Mouse (Mus musculus) embryonic facial prominence, embryonic 10.5 days (tissue): ENCODE results near the gene Ip6k2. TPM values are rescaled to one million over a fixed set of nuclear protein-coding genes. Genes with fewer than 3 reads are reported as not detected.

Experiments used
- DNase-seq: peaks from one replicate; pipeline ENCODE4 v3.0.0-alpha.2; 2017; ENCODE audit warnings: low spot score
- H3K27ac ChIP-seq: fragments of 300-500 bp; sonication (generic); replicated peaks from 2 replicates; pipeline ENCODE4 v1.5.1; 2016; ENCODE audit warnings: mild to moderate bottlenecking
- H3K27me3 ChIP-seq: fragments of 300-500 bp; sonication (generic); replicated peaks from 2 replicates; pipeline ENCODE4 v1.6.1; 2016; ENCODE audit warnings: low read depth, mild to moderate bottlenecking; ENCODE audit not compliant: poor library complexity, severe bottlenecking
- H3K36me3 ChIP-seq: fragments of 300-500 bp; sonication (generic); replicated peaks from 2 replicates; pipeline ENCODE4 v1.6.1; 2016; ENCODE audit warnings: mild to moderate bottlenecking, moderate library complexity
- H3K4me1 ChIP-seq: fragments of 300-500 bp; sonication (generic); 2 replicates; pipeline ENCODE4 v1.6.1; 2016
- H3K4me3 ChIP-seq: fragments of 300-500 bp; sonication (generic); 2 replicates; pipeline ENCODE4 v1.5.1; 2016; ENCODE audit warnings: mild to moderate bottlenecking, moderate library complexity
- H3K9me3 ChIP-seq: fragments of 300-500 bp; sonication (generic); 2 replicates; pipeline ENCODE4 v1.6.1; 2016; ENCODE audit warnings: mild to moderate bottlenecking
- WGBS: fragments of 180-500 bp; shearing (Covaris S2); methylation state at CpG from one replicate; pipeline ENCODE4 v1.1.7; 2016; 5-methylcytosine and 5-hydroxymethylcytosine counted together
- polyA plus RNA-seq: library from polyadenylated mRNA; unstranded; fragments of >200 nt; fragmentation: Nextera tagmentation; extraction: Ambion mirVana; gene quantifications from 2 replicates; pipeline ENCODE4 v1.2.1, GENCODE M21; 2016

The Ip6k2 gene
- polyA plus RNA-seq, 1 experiment from 2014 or later = 103 TPM

DNA sequence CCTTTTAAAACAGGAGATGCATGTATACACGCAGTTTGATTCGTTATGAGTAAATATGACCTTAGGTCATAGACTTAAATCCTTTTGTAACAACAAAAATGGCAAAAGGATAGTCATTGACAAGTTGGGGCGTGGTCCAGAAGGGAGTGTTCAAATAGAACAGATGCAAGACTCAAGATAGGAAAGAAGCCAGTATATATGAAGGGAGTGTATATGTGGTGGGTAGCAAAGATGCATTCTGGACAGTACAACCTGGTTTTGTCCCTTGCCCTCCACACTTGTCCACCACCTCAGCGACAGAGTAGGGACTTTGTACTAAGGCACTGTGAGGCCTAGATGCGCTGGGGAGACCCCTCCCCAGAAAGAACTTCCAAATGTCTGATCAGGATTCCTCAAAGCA lies 24.1 kb downstream of the Ip6k2 start:
- peaks cover 67% of the 10 kb centered on the region for H3K36me3 ChIP-seq
- 77% methylated on average over 5 of the region's 5 CpGs for WGBS
- no peaks in the 10 kb centered on the region for H3K9me3 ChIP-seq
- no peaks in the 10 kb centered on the region for H3K27me3 ChIP-seq
- H3K4me3 ChIP-seq = peak overlapping the region; percentile 86
- H3K4me1 ChIP-seq = peaks cover 23% of the 10 kb centered on the region
- peak overlapping the region; percentile 86 for H3K27ac ChIP-seq
- DNase-seq = no peak

DNA sequence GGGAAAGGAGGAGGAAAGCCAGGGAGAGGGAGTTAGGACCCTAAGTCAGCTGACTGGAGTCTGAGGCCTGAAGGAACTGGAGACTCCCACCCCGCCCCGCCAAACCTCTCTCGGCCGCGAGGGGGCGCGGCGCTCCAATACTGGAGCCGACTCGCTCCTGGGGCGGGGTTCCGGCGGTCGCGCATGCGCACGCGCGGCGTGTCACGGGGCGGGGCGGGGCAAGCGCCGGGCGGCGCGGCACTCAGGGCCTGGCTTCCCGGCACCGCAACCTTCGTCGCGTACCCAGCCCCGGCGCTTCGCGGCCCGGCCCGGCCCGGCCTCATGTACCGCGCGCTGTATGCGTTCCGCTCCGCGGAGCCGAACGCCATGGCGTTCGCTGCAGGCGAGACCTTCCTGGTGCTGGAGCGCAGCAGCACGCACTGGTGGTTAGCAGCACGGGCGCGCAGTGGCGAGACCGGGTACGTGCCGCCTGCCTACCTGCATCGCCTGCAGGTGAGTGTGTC lies 24.6 kb downstream of the Ip6k2 start, which contains the start of gene Nckipsd:
Gene Nckipsd, plus strand, starts transcription at position 206 of the 503 bp plus-strand sequence.
- WGBS = under 1% methylated on average over 62 of the region's 62 CpGs
- Histone ChIP-seq H3K27ac (peak within 1 kb of the TSS; percentile 86), H3K4me1 (peaks cover 23% of the 10 kb centered on the region), H3K4me3 (peak within 1 kb of the TSS; percentile 86), H3K27me3 (no peaks in the 10 kb centered on the region), H3K9me3 (no peaks in the 10 kb centered on the region), H3K36me3 (peaks cover 67% of the 10 kb centered on the region)
- peak; percentile 97 for DNase-seq

DNA sequence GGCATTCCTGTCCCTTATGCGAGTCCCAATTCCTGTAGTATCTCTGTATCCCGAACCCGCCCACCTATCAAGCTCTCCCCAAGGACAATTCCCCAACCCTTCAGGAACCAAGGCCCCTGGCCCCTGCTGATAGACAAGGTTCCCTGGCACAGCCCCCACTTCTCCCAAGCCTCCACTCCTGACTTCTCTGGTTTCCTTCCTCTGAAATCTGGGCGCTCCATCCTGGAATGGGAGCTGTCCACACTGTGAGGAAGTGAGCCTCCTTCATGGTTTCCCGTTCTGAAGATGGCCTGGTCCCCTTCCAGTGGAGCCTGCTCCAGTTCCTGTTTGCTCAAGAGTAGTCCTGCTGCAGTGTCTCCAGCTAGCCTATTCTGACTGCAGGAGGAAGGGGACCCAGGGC lies 25.6 kb downstream of the Ip6k2 start:
- H3K4me3 ChIP-seq = peak overlapping the region; percentile 86
- 57% methylated on average over 5 of the region's 5 CpGs for WGBS
- peaks cover 67% of the 10 kb centered on the region for H3K36me3 ChIP-seq
- DNase-seq = no peak
- 0 out of 2 replicates have a peak overlapping the region, but pooled peaks have one; percentile 86 for H3K27ac ChIP-seq
- H3K4me1 ChIP-seq = peaks cover 23% of the 10 kb centered on the region
- H3K27me3 ChIP-seq = no peaks in the 10 kb centered on the region
- no peaks in the 10 kb centered on the region for H3K9me3 ChIP-seq

DNA sequence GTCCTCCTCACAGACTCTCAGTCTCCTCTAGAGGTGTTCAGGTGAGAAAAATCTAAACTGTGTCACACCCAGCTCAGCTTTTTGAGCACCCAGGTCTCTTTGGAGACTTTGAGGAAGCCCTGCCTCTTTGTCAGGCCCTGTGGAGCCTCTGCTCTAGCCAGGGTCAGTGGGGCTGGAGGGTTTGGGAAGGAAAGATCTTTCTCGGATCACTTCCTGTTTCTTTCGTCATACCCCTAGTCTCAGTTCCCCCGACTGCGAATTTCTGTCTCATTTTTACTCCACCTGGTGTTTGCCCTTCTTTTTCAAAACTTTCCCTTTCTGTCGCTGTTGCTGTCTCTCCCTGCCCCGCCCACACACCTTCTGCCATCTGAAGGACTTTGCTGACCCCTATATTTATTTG lies 26.1 kb downstream of the Ip6k2 start:
- Histone ChIP-seq H3K9me3 (no peaks in the 10 kb centered on the region), H3K27ac (no peak overlapping the region), H3K4me3 (no peak overlapping the region), H3K4me1 (peaks cover 23% of the 10 kb centered on the region), H3K36me3 (peaks cover 67% of the 10 kb centered on the region), H3K27me3 (no peaks in the 10 kb centered on the region)
- WGBS = 80% methylated on average over 6 of the region's 6 CpGs
- no peak for DNase-seq

DNA sequence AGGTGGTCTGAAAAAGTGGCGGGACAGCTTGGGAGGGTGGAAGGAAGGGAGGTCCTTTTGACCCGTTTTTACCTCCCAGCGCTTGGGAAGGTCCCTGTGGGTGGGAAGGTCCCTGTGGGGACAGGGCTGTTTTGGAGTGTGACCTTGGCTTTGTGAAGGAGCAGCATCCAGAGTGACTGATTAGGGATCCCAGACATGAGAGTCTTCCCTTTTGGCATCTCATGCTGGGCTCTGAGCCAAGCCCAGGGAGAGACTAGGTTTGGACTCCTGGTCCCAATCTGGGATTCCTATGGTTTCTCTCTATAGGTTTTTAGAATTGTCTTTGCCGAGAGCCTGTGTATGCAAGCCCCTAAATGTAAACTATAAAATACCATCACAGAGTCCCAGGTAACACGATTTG lies 26.9 kb downstream of the Ip6k2 start:
- DNase-seq = no peak
- Histone ChIP-seq H3K27me3 (no peaks in the 10 kb centered on the region), H3K36me3 (peaks cover 67% of the 10 kb centered on the region), H3K9me3 (no peaks in the 10 kb centered on the region), H3K4me1 (peaks cover 23% of the 10 kb centered on the region), H3K4me3 (no peak overlapping the region), H3K27ac (no peak overlapping the region)
- WGBS = 82% methylated on average over 5 of the region's 5 CpGs

DNA sequence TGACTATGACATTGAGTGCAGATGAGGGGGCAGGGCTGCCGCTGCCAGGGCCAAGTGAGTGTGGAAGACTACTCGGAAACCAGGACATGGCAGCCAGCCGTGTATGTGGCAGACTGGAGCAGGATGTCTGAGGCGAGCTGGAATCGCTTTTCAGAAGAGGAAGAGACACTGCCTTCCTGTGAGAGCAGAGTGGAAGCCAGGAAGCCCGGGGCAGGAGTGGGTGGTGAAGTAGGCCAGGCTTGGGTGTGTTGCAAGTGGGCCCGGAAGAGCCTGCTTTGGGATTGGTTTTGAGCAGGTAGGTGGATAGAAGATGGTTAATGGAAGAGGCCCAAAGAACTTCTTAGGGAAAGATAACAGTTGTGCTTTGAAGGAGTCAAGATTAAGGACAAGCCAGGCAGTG lies 32.0 kb downstream of the Ip6k2 start:
- Histone ChIP-seq H3K27me3 (no peaks in the 10 kb centered on the region), H3K9me3 (no peaks in the 10 kb centered on the region), H3K4me3 (no peak overlapping the region), H3K4me1 (peaks cover 2% of the 10 kb centered on the region; the same call in 1 of the 2 replicates), H3K36me3 (peaks cover 77% of the 10 kb centered on the region), H3K27ac (no peak overlapping the region)
- WGBS = 85% methylated on average over 7 of the region's 7 CpGs
- no peak for DNase-seq

DNA sequence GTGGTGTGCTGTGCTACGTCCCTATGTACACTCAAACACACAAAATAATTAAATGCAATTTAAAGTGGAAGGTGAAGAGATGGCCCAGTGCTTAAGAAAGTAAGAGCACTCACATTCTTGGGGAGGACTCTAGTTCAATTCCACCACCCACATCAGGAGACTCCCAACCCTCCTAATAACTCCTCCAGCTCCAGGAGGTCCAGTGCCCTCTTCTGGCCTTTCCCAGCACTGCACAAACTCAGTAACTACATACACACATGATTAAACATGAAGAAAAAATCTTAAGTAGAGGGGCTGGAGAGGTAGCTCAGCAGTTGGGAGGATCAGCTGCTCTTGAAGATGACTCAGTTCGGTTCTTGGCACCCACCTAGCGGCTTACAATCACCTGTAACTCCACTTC lies 35.9 kb downstream of the Ip6k2 start:
- DNase-seq = peak; percentile 56
- no peaks in the 10 kb centered on the region for H3K9me3 ChIP-seq
- peaks cover 7% of the 10 kb centered on the region; the same call in 1 of the 2 replicates for H3K4me1 ChIP-seq
- H3K4me3 ChIP-seq = no peak overlapping the region
- 64% methylated on average over 3 of the region's 3 CpGs for WGBS
- H3K27ac ChIP-seq = no peak overlapping the region
- H3K27me3 ChIP-seq = peaks cover 23% of the 10 kb centered on the region
- peaks cover 40% of the 10 kb centered on the region for H3K36me3 ChIP-seq

DNA sequence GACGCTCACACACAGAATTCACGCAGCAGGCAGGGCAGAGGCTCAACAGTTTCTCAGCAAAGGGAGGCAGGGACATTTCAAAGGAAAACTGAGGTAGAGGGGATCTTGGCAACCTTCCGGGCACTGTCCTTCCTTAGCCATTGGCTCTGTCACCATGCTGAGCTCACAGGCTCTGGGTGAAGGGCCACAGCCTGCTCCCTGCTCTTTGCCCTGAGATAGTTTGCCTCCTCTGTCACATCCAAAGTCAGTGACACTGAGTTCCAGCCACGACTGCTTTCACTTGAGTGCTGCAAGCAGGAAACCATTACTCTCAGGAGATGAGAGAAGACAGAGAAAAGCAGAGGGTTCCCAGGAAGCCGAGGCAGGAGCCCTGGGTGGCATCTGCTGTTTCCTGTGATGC lies 36.5 kb downstream of the Ip6k2 start:
- DNase-seq = no peak
- H3K36me3 ChIP-seq = peaks cover 34% of the 10 kb centered on the region
- H3K9me3 ChIP-seq = no peaks in the 10 kb centered on the region
- H3K27me3 ChIP-seq = peaks cover 29% of the 10 kb centered on the region
- H3K27ac ChIP-seq = no peak overlapping the region
- peaks cover 13% of the 10 kb centered on the region; the same call in 1 of the 2 replicates for H3K4me1 ChIP-seq
- H3K4me3 ChIP-seq = no peak overlapping the region
- 69% methylated on average over 5 of the region's 5 CpGs for WGBS

DNA sequence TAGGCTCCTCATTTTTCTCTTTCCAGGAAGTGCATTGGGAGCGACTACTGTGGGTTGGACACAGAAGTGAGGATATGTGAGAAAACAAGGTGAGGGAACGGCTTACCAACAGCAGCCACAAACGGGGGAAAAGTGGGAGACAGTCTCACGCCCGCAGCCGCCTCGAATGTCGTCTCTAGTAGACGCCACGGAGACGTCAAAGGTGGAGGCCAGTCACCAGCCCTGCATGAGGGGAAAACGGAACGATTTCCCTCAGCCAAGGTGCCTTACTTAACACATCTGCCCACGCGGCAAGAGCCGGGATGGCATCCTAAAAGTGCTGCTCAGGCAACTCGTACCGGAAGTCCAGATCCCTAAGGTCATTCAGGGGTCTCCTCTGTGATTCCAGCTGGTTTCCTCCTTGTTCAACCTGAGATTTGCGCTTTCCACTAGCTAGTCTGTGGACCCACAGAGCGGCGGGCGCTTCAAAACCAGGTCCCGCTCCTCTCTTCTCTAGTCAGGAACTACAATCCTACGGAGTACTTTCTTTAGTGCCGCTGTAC lies 40.6 kb downstream of the Ip6k2 start:
- no peaks in the 10 kb centered on the region for H3K36me3 ChIP-seq
- H3K27me3 ChIP-seq = peaks cover 70% of the 10 kb centered on the region
- 5% methylated on average over 25 of the region's 25 CpGs for WGBS
- no peak for DNase-seq
- H3K4me1 ChIP-seq = peaks cover 39% of the 10 kb centered on the region
- no peaks in the 10 kb centered on the region for H3K9me3 ChIP-seq
- H3K27ac ChIP-seq = no peak overlapping the region; the same call in 1 of the 2 replicates
- H3K4me3 ChIP-seq = peak overlapping the region; percentile 64

DNA sequence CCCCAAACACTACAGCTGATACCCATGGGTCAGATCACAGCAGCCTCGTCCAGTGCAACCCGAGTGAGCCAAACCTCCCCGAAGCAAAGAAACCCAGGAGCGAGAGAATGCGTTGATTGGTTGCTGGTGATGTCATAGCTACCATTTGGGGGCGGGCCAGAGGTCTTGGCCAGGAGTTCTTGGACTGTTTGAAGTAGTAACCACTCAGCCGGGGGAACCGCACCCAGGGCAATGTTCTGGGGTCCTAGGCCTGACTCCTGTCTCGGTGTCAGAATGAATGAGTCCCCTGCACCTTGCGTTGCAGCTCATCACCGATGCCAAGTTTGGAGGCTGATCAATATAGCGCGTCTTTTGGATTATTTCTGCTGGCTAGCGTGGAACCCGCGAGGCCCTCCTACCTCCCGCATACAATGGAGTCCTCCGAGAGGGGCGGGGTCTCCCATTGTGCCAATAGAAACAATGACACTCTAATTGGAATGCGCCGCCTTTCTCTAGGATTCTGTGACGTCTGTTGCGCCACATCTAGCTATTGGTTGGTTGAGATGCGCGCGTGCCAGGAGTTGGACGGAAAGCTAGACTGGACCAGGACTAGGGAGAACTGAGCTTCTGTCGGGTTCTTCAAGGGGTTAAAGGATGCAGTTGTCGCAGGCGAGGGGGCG lies 41.3 kb downstream of the Ip6k2 start:
- peak overlapping the region; percentile 64 for H3K4me3 ChIP-seq
- H3K27me3 ChIP-seq = peaks cover 77% of the 10 kb centered on the region
- H3K4me1 ChIP-seq = peaks cover 39% of the 10 kb centered on the region
- no peaks in the 10 kb centered on the region for H3K9me3 ChIP-seq
- peak; percentile 48 for DNase-seq
- no peaks in the 10 kb centered on the region for H3K36me3 ChIP-seq
- WGBS = under 1% methylated on average over 31 of the region's 31 CpGs
- H3K27ac ChIP-seq = no peak overlapping the region

DNA sequence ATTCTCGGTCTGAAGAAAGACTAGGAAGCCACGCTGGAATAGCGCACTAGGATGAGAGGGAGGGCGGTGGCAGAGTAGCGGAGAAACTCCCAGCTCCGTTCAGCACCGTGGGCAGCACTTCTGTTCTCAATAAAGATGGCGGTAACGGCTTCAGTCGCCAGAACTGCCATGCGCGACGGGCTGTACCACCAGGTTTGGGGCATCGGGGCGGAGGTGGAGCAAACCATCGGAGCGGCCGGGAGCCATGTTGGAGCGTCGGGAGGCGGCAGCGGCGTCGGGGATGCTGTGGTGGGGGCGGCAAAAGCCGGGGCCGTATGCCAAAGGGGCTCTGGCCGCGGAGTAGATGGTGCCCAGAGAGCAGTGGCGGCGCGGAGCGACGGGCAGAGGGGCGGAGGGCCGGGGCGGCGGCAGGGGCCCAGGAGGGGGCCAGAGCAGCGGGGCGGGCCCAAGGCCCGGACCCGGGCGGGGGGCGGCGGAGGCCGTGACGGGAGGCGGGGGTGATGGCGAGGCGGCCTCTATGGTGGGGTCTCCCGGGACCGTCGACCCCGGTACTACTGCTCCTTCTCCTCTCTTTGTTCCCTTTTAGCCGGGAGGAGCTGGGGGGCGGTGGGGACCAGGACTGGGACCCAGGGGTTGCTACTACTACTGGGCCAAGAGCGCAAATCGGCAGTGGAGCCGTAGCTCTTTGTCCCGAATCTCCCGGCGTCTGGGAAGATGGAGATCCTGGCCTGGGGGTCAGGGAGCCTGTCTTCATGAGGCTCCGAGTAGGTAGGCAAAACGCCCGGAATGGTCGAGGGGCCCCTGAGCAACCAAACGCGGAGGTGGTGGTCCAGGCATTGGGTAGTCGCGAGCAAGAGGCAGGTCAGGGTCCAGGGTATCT lies 42.5 kb downstream of the Ip6k2 start, which contains the start of gene Celsr3:
Gene Celsr3, plus strand, starts transcription at position 501 of the 880 bp plus-strand sequence.
- Histone ChIP-seq H3K27me3 (peaks cover 89% of the 10 kb centered on the region), H3K4me1 (peaks cover 39% of the 10 kb centered on the region), H3K4me3 (peak within 1 kb of the TSS; percentile 64), H3K36me3 (no peaks in the 10 kb centered on the region), H3K27ac (peak within 1 kb of the TSS; percentile 21; the same call in 1 of the 2 replicates), H3K9me3 (no peaks in the 10 kb centered on the region)
- DNase-seq = peak; percentile 90
- 2% methylated on average over 68 of the region's 70 CpGs for whole genome bisulfite sequencing

DNA sequence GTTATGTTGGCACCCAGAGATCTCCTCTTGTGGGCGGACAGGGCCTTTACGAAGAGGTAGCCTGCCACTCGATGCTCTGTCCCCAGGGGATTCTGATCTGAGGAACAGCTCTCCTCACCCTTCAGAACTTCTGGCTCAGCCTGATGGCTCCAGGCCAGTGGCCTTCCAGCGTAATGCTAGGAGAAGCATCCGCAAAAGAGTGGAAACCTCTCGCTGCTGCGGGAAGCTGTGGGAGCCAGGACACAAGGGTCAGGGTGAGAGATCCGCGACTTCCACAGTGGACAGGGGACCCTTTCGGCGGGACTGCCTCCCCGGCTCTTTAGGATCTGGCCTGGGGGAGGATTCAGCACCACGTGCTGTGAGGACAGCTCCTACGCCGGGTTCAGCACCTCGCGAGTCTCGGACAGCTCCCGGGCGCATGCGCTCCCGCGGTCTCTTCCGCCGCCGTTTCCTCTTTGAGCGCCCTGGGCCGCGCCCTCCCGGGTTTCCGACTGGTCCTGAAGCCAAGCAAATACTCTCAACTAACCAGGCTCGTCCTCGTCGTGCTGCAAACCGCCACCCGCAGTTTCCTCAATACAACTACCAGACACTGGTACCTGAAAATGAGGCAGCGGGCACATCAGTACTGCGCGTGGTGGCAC lies 43.2 kb downstream of the Ip6k2 start:
- peak overlapping the region; percentile 64 for H3K4me3 ChIP-seq
- H3K9me3 ChIP-seq = no peaks in the 10 kb centered on the region
- DNase-seq = peak; percentile 86
- peaks cover 96% of the 10 kb centered on the region for H3K27me3 ChIP-seq
- WGBS = 2% methylated on average over 39 of the region's 39 CpGs
- H3K4me1 ChIP-seq = peaks cover 45% of the 10 kb centered on the region
- no peak overlapping the region for H3K27ac ChIP-seq
- no peaks in the 10 kb centered on the region for H3K36me3 ChIP-seq
